Mouse (Mus musculus) megakaryocyte, embryonic 14.5 days (primary cell): Measurements from ENCODE around the gene Guk1.

Source experiments
- FLI1 ChIP-seq: IDR thresholded peaks from 2 replicates; pipeline ENCODE4 v1.6.1; 2012; ENCODE audit warnings: low read length, inconsistent platforms, mixed read lengths
- GATA1 ChIP-seq: IDR thresholded peaks from 3 replicates; pipeline ENCODE4 v1.6.1; 2012; ENCODE audit warnings: mixed read lengths, low read length, inconsistent platforms, borderline replicate concordance

DNA sequence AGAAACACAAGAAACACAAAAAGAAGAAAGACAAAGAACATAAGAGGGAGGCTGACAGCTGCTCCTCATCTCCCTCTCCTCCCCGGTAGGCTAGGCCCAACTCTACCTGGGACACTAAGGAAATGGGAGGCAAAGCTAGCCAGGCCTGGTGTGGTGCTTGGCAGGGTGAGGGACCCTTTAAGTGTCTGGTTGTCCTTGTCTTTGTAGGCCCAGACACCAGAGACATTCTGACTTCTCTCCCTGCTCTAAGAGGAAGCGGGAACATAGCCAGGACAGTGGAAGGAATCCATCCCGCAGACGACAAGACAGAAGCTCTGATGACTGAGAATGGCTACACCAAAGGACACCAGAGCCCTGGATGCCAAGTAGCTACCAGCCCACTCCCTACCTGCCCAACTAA is 18.0 kb upstream of the Guk1 start:
- TF ChIP-seq GATA1 (no peak), FLI1 (no peak)
